Mouse (Mus musculus): ENCODE results near the gene Gm12355. TPM values are rescaled to one million over a fixed set of nuclear protein-coding genes. Genes with fewer than 3 reads are reported as not detected.
A peak's percentile ranks its signal among the peaks of the same experiment; 100 is the strongest.

Gm12355 gene
- total RNA-seq, 2 experiments from 2014 or later, result 4.1 to 6.6 TPM

GRCm38 (mm10) chr11:98581286-98582029 lies 44.0 kb downstream of the Gm12355 start:
- no peak for DNase-seq (ENCODE audit: low spot score)

GRCm38 (mm10) chr11:98580301-98581121 lies 45.0 kb downstream of the Gm12355 start:
- DNase-seq (ENCODE audit: low spot score), result no peak

- DNase-seq (ENCODE audit: low spot score), result peak; percentile 16
Observed at GRCm38 (mm10) chr11:98577776-98578175, 47.7 kb downstream of the Gm12355 start.

Other genes with a start within 250 kb of the Gm12355 start
- 1,000 to 10,000 TPM; 3,864 to 4,194 TPM for gene Tcap, start 241.8 kb downstream of the Gm12355 start, total RNA-seq (2021)
- gene Pnmt, start 239.2 kb downstream of the Gm12355 start, total RNA-seq (2021), result 1 to 10 TPM; 1.2 to 8.2 TPM
- gene Pgap3, start 225.2 kb downstream of the Gm12355 start, total RNA-seq (2021), result 1 to 10 TPM; 2.3 to 3.7 TPM
- 1 to 10 TPM; 1.1 to 1.7 TPM for gene Erbb2, start 213.2 kb downstream of the Gm12355 start, total RNA-seq (2021)
- 10 to 100 TPM; 36.0 to 37.8 TPM for gene Mien1, start 186.7 kb downstream of the Gm12355 start, total RNA-seq (2021)
- gene Grb7, start 179.3 kb downstream of the Gm12355 start, total RNA-seq (2021), result under 1 TPM in 1 of 2 experiments, not detected in 1; 0.12 TPM
- gene Ikzf3, start 79.6 kb downstream of the Gm12355 start, total RNA-seq (2021), result under 1 TPM in 1 of 2 experiments, not detected in 1; 0.14 TPM
- not detected for gene Zpbp2, start 74.6 kb downstream of the Gm12355 start, total RNA-seq (2021)
- 10 to 100 TPM; 25.1 to 26.3 TPM for gene Ormdl3, start 38.3 kb downstream of the Gm12355 start, total RNA-seq (2021)
- gene Lrrc3c, start 27.4 kb downstream of the Gm12355 start, total RNA-seq (2021), result not detected
- gene Gsdma3, start 699 bp upstream of the Gm12355 start, total RNA-seq (2021), result 10 to 100 TPM in 1 of 2 experiments, 1 to 10 TPM in 1; 8.8 to 12.5 TPM
- gene Gsdma2, start 21.1 kb upstream of the Gm12355 start, total RNA-seq (2021), result 1 to 10 TPM in 1 of 2 experiments, under 1 TPM in 1; 0.73 to 1.1 TPM
- gene Gsdma, start 38.7 kb upstream of the Gm12355 start, total RNA-seq (2021), result under 1 TPM; 0.83 to 0.89 TPM
- gene Psmd3, start 56.9 kb upstream of the Gm12355 start, total RNA-seq (2021), result 100 to 1,000 TPM; 105 to 106 TPM
- not detected for gene Csf3, start 75.6 kb upstream of the Gm12355 start, total RNA-seq (2021)
- gene Med24, start 103.8 kb upstream of the Gm12355 start, total RNA-seq (2021), result 10 to 100 TPM; 48.1 to 53.3 TPM
- 10 to 100 TPM; 78.3 to 85.2 TPM for gene Thra, start 115.0 kb upstream of the Gm12355 start, total RNA-seq (2021)
- 100 to 1,000 TPM in 1 of 2 experiments, 10 to 100 TPM in 1; 74.0 to 126 TPM for gene Nr1d1, start 149.7 kb upstream of the Gm12355 start, total RNA-seq (2021)
- 10 to 100 TPM; 50.5 to 56.4 TPM for gene Msl1, start 169.9 kb upstream of the Gm12355 start, total RNA-seq (2021)
- 10 to 100 TPM; 14.0 to 15.6 TPM for gene Casc3, start 179.2 kb upstream of the Gm12355 start, total RNA-seq (2021)
- gene Rapgefl1, start 211.1 kb upstream of the Gm12355 start, total RNA-seq (2021), result under 1 TPM; 0.09 to 0.14 TPM
- 1 to 10 TPM; 5.5 to 5.7 TPM for gene Wipf2, start 238.0 kb upstream of the Gm12355 start, total RNA-seq (2021)

All from gastrocnemius, adult 18-20 months (tissue).